8 mouse cellular contexts compared by ENCODE assay signal in genomic region chr16:4567912-4568311, GRCm38 (mm10). TPM values are rescaled to one million over a fixed set of nuclear protein-coding genes. Genes with fewer than 3 reads are reported as not detected.
A peak's percentile ranks its signal among the peaks of the same experiment; 100 is the strongest.
DNase-seq lines count a peak whose midpoint lies in the region; ATAC-seq and TF ChIP-seq lines count a peak whose summit lies in the region.

No protein-coding gene starts in this region.

- H3K36me3 ChIP-seq in kidney, embryonic 15.5 days: no peaks in the 10 kb centered on the region
- H3K36me3 ChIP-seq in liver, embryonic 12.5 days: no peaks in the 10 kb centered on the region
- H3K36me3 ChIP-seq in neural tube, embryonic 11.5 days (ENCODE audit: control insufficient read depth, insufficient read depth, low read length): no peaks in the 10 kb centered on the region
- no peaks in the 10 kb centered on the region for H3K36me3 ChIP-seq in stomach, postnatal 0 days (ENCODE audit: control insufficient read depth, insufficient read depth, low read length)

- H3K27ac ChIP-seq in kidney, embryonic 15.5 days: no peak overlapping the region
- H3K27ac ChIP-seq in liver, embryonic 12.5 days: no peak overlapping the region
- H3K27ac ChIP-seq in neural tube, embryonic 11.5 days (ENCODE audit: low read depth, low read length): no peak overlapping the region
- no peak overlapping the region for H3K27ac ChIP-seq in stomach, postnatal 0 days (replicated peaks)

- H3K9me3 ChIP-seq in kidney, embryonic 15.5 days (replicated peaks): no peaks in the 10 kb centered on the region
- H3K9me3 ChIP-seq in liver, embryonic 12.5 days (replicated peaks): no peaks in the 10 kb centered on the region
- no peaks in the 10 kb centered on the region for H3K9me3 ChIP-seq in neural tube, embryonic 11.5 days (ENCODE audit: control insufficient read depth, low read length)
- H3K9me3 ChIP-seq in stomach, postnatal 0 days (ENCODE audit: control insufficient read depth, low read length): no peaks in the 10 kb centered on the region

- WGBS in kidney, embryonic 15.5 days: 11% methylated on average over 4 of the region's 4 CpGs
- 18% methylated on average over 4 of the region's 4 CpGs for WGBS in liver, embryonic 12.5 days (ENCODE audit: insufficient replicate concordance)
- WGBS in neural tube, embryonic 11.5 days: 18% methylated on average over 4 of the region's 4 CpGs
- 15% methylated on average over 4 of the region's 4 CpGs for WGBS in stomach, postnatal 0 days

- peaks cover 13% of the 10 kb centered on the region for H3K4me1 ChIP-seq in kidney, embryonic 15.5 days
- no peaks in the 10 kb centered on the region for H3K4me1 ChIP-seq in liver, embryonic 12.5 days
- no peaks in the 10 kb centered on the region for H3K4me1 ChIP-seq in neural tube, embryonic 11.5 days (ENCODE audit: control insufficient read depth, insufficient read depth, low read length)
- H3K4me1 ChIP-seq in stomach, postnatal 0 days (replicated peaks; ENCODE audit: control insufficient read depth, insufficient read depth): no peaks in the 10 kb centered on the region

- DNase-seq in 3T3-L1 (ENCODE audit: low read depth, low spot score): peak; percentile 95
- peak; percentile 94 for DNase-seq in embryo, embryonic 10 days (ENCODE audit: low spot score)
- DNase-seq in neural tube, embryonic 11.5 days (ENCODE audit: low spot score): peak; percentile 90
- DNase-seq in stomach, postnatal 0 days (ENCODE audit: low spot score): peak; percentile 86

- peak; percentile 57 for ATAC-seq in activated CD4-positive, CD25-positive, alpha-beta regulatory T cell, adult 4 months
- ATAC-seq in granulocyte monocyte progenitor cell, adult 5-6 weeks (replicated peaks; ENCODE audit: poor library complexity, severe bottlenecking): peak; percentile 73
- ATAC-seq in kidney, embryonic 15.5 days (replicated peaks; ENCODE audit: low FRiP score): 0 out of 2 replicates have a peak, but pooled peaks have one; percentile 43
- peak; percentile 38; the same call in 1 of the 2 replicates for ATAC-seq in liver, embryonic 12.5 days
- peak; percentile 71 for ATAC-seq in neural tube, embryonic 11.5 days (ENCODE audit: insufficient read depth, low FRiP score, low TSS enrichment)
- ATAC-seq in stomach, postnatal 0 days (ENCODE audit: low FRiP score, low TSS enrichment): peak; percentile 56

- peak; percentile 94 for TF ChIP-seq CTCF in stomach, postnatal 0 days (IDR thresholded peaks at IDR 0.05; ENCODE audit: low read depth)

- TF ChIP-seq EP300 in stomach, postnatal 0 days (optimal IDR thresholded peaks at IDR 0.05): no peak

- no peak overlapping the region for H3K9ac ChIP-seq in kidney, embryonic 15.5 days
- H3K9ac ChIP-seq in liver, embryonic 12.5 days: no peak overlapping the region
- no peak overlapping the region for H3K9ac ChIP-seq in neural tube, embryonic 11.5 days (ENCODE audit: low read length)
- no peak overlapping the region for H3K9ac ChIP-seq in stomach, postnatal 0 days (ENCODE audit: low read length)

- no peak overlapping the region for H3K4me3 ChIP-seq in kidney, embryonic 15.5 days (replicated peaks)
- no peak overlapping the region for H3K4me3 ChIP-seq in liver, embryonic 12.5 days
- no peak overlapping the region for H3K4me3 ChIP-seq in neural tube, embryonic 11.5 days (ENCODE audit: low read depth, low read length)
- H3K4me3 ChIP-seq in stomach, postnatal 0 days (ENCODE audit: low read depth, low read length): no peak overlapping the region

- no peak overlapping the region for H3K4me2 ChIP-seq in kidney, embryonic 15.5 days
- H3K4me2 ChIP-seq in liver, embryonic 12.5 days: no peak overlapping the region
- H3K4me2 ChIP-seq in neural tube, embryonic 11.5 days (ENCODE audit: low read depth): no peak overlapping the region
- H3K4me2 ChIP-seq in stomach, postnatal 0 days (replicated peaks; ENCODE audit: low read depth): no peak overlapping the region

- H3K27me3 ChIP-seq in kidney, embryonic 15.5 days: no peaks in the 10 kb centered on the region
- H3K27me3 ChIP-seq in liver, embryonic 12.5 days (replicated peaks): no peaks in the 10 kb centered on the region; the same call in 1 of the 2 replicates
- no peaks in the 10 kb centered on the region for H3K27me3 ChIP-seq in neural tube, embryonic 11.5 days (ENCODE audit: control insufficient read depth, insufficient read depth, low read length)
- no peaks in the 10 kb centered on the region for H3K27me3 ChIP-seq in stomach, postnatal 0 days (ENCODE audit: control insufficient read depth, insufficient read depth, low read length)

RNA-seq across cellular contexts. Expression of gene Tfap4, which starts 8.3 kb away (rescaled TPM):
- polyA plus RNA-seq in activated CD4-positive, CD25-positive, alpha-beta regulatory T cell, adult 4 months (2017; shearing (Covaris generic)): 1 to 10 TPM; 4.1 to 6.2 TPM
- total RNA-seq in granulocyte monocyte progenitor cell, adult 5-6 weeks (2014; fragmentation: Nextera tagmentation): 34.8 and 46.6 TPM in 2 replicates
- total RNA-seq in granulocyte monocyte progenitor cell, adult 5-6 weeks (2017): 36.4 and 47.6 TPM in 2 replicates
- 24.6 and 25.7 TPM in 2 replicates for polyA plus RNA-seq in kidney, embryonic 15.5 days (2015; fragmentation: Nextera tagmentation; extraction: Ambion mirVana)
- polyA plus RNA-seq in liver, embryonic 12.5 days (2016; fragmentation: Nextera tagmentation; extraction: Ambion mirVana): 13.3 and 14.3 TPM in 2 replicates
- polyA plus RNA-seq in neural tube, embryonic 11.5 days (2014; fragmentation: Nextera tagmentation; extraction: Ambion mirVana): 16.1 and 17.8 TPM in 2 replicates
- 8.9 and 10.6 TPM in 2 replicates for polyA plus RNA-seq in stomach, postnatal 0 days (2015; fragmentation: Nextera tagmentation; extraction: Ambion mirVana)

RNA-seq across cellular contexts. Expression of gene Srl, which starts 26.3 kb away (rescaled TPM):
- 1 to 10 TPM in 1 of 2 experiments, under 1 TPM in 1; 0.20 to 1.9 TPM for polyA plus RNA-seq in activated CD4-positive, CD25-positive, alpha-beta regulatory T cell, adult 4 months (2017; shearing (Covaris generic))
- total RNA-seq in granulocyte monocyte progenitor cell, adult 5-6 weeks (2014; fragmentation: Nextera tagmentation): 16.1 and 16.3 TPM in 2 replicates
- total RNA-seq in granulocyte monocyte progenitor cell, adult 5-6 weeks (2017): 8.2 and 29.9 TPM in 2 replicates
- 19.2 and 23.8 TPM in 2 replicates for polyA plus RNA-seq in kidney, embryonic 15.5 days (2015; fragmentation: Nextera tagmentation; extraction: Ambion mirVana)
- polyA plus RNA-seq in liver, embryonic 12.5 days (2016; fragmentation: Nextera tagmentation; extraction: Ambion mirVana): 5.1 and 5.6 TPM in 2 replicates
- polyA plus RNA-seq in neural tube, embryonic 11.5 days (2014; fragmentation: Nextera tagmentation; extraction: Ambion mirVana): 31.1 and 35.7 TPM in 2 replicates
- polyA plus RNA-seq in stomach, postnatal 0 days (2015; fragmentation: Nextera tagmentation; extraction: Ambion mirVana): 2.8 and 3.1 TPM in 2 replicates

RNA-seq across cellular contexts. Expression of gene Glis2, which starts 26.6 kb away (rescaled TPM):
- under 1 TPM in 1 of 2 experiments, not detected in 1; 0.71 TPM for polyA plus RNA-seq in activated CD4-positive, CD25-positive, alpha-beta regulatory T cell, adult 4 months (2017; shearing (Covaris generic))
- 2.1 and 2.8 TPM in 2 replicates for total RNA-seq in granulocyte monocyte progenitor cell, adult 5-6 weeks (2014; fragmentation: Nextera tagmentation)
- 0.39 TPM in 1 of 2 replicates, not detected in the other for total RNA-seq in granulocyte monocyte progenitor cell, adult 5-6 weeks (2017)
- polyA plus RNA-seq in kidney, embryonic 15.5 days (2015; fragmentation: Nextera tagmentation; extraction: Ambion mirVana): 41.2 and 43.8 TPM in 2 replicates
- 6.1 and 7.3 TPM in 2 replicates for polyA plus RNA-seq in liver, embryonic 12.5 days (2016; fragmentation: Nextera tagmentation; extraction: Ambion mirVana)
- 32.4 and 37.0 TPM in 2 replicates for polyA plus RNA-seq in neural tube, embryonic 11.5 days (2014; fragmentation: Nextera tagmentation; extraction: Ambion mirVana)
- 11.6 and 11.7 TPM in 2 replicates for polyA plus RNA-seq in stomach, postnatal 0 days (2015; fragmentation: Nextera tagmentation; extraction: Ambion mirVana)

RNA-seq across cellular contexts. Expression of gene Pam16, which starts 56.9 kb away (rescaled TPM):
- polyA plus RNA-seq in activated CD4-positive, CD25-positive, alpha-beta regulatory T cell, adult 4 months (2017; shearing (Covaris generic)): 10 to 100 TPM; 30.5 to 37.9 TPM
- total RNA-seq in granulocyte monocyte progenitor cell, adult 5-6 weeks (2014; fragmentation: Nextera tagmentation): 42.3 and 113 TPM in 2 replicates
- total RNA-seq in granulocyte monocyte progenitor cell, adult 5-6 weeks (2017): 45.2 and 50.0 TPM in 2 replicates
- 90.1 and 92.6 TPM in 2 replicates for polyA plus RNA-seq in kidney, embryonic 15.5 days (2015; fragmentation: Nextera tagmentation; extraction: Ambion mirVana)
- polyA plus RNA-seq in liver, embryonic 12.5 days (2016; fragmentation: Nextera tagmentation; extraction: Ambion mirVana): 76.2 and 81.9 TPM in 2 replicates
- 94.3 and 108 TPM in 2 replicates for polyA plus RNA-seq in neural tube, embryonic 11.5 days (2014; fragmentation: Nextera tagmentation; extraction: Ambion mirVana)
- 65.4 and 71.9 TPM in 2 replicates for polyA plus RNA-seq in stomach, postnatal 0 days (2015; fragmentation: Nextera tagmentation; extraction: Ambion mirVana)
